Mouse (Mus musculus) limb, embryonic 14.5 days (tissue): ENCODE data around the gene F5. TPM values are rescaled to one million over a fixed set of nuclear protein-coding genes. Genes with fewer than 3 reads are reported as not detected.

Source experiments
- ATAC-seq: fragments of 200-750 bp; cut with Nextera tagmentation; 2 replicates; pipeline ENCODE4 v1.8.0; 2017; ENCODE audit warnings: low read depth, moderate number of reproducible peaks, moderate TSS enrichment; ENCODE audit not compliant: low FRiP score
- DNase-seq: peaks from one replicate; pipeline ENCODE4 v3.0.0-alpha.2; 2015; ENCODE audit warnings: low spot score
- H3K27ac ChIP-seq: fragments of 300-500 bp; sonication (generic); replicated peaks from 2 replicates; pipeline ENCODE4 v1.5.1; 2014; ENCODE audit warnings: low read depth, mild to moderate bottlenecking, low read length, moderate library complexity, mixed read lengths
- H3K27me3 ChIP-seq: fragments of 300-500 bp; sonication (generic); 2 replicates; pipeline ENCODE4 v1.6.1; 2014; ENCODE audit warnings: low read length, mixed read lengths; ENCODE audit not compliant: control insufficient read depth, insufficient read depth
- H3K36me3 ChIP-seq: fragments of 300-500 bp; sonication (generic); 2 replicates; pipeline ENCODE4 v1.6.1; 2014; ENCODE audit warnings: mild to moderate bottlenecking, low read length, moderate library complexity, mixed read lengths; ENCODE audit not compliant: control insufficient read depth, insufficient read depth
- H3K4me1 ChIP-seq: fragments of 300-500 bp; sonication (generic); 2 replicates; pipeline ENCODE4 v1.6.1; 2014; ENCODE audit warnings: antibody characterized with exemption, low read length, mixed read lengths; ENCODE audit not compliant: control insufficient read depth, insufficient read depth
- H3K4me2 ChIP-seq: fragments of 300-500 bp; sonication (generic); replicated peaks from 2 replicates; pipeline ENCODE4 v1.6.1; 2014; ENCODE audit warnings: low read depth, mild to moderate bottlenecking, low read length, moderate library complexity; ENCODE audit not compliant: severe bottlenecking
- H3K4me3 ChIP-seq: fragments of 300-500 bp; sonication (generic); replicated peaks from 2 replicates; pipeline ENCODE4 v1.5.1; 2014; ENCODE audit warnings: low read length
- H3K9ac ChIP-seq: fragments of 300-500 bp; sonication (generic); 2 replicates; pipeline ENCODE4 v1.6.1; 2014; ENCODE audit warnings: mild to moderate bottlenecking, low read depth, low read length, moderate library complexity; ENCODE audit not compliant: severe bottlenecking
- H3K9me3 ChIP-seq: fragments of 300-500 bp; sonication (generic); 2 replicates; pipeline ENCODE4 v1.6.1; 2016; ENCODE audit warnings: low read length; ENCODE audit not compliant: control insufficient read depth
- POLR2A ChIP-seq: fragments of 200-500 bp; IDR thresholded peaks from 2 replicates; pipeline ENCODE4 v1.8.0; 2012; ENCODE audit warnings: inconsistent platforms, mild to moderate bottlenecking, moderate library complexity, borderline replicate concordance; ENCODE audit not compliant: insufficient read depth, insufficient read length; ENCODE audit errors: extremely low read depth
- WGBS: fragments of 180-500 bp; shearing (Covaris S2); extraction: QIAGEN DNeasy Blood & Tissue Kit; methylation state at CpG from one replicate; pipeline ENCODE4 v1.1.7; 2014; 5-methylcytosine and 5-hydroxymethylcytosine counted together
- polyA plus RNA-seq, 2 experiments: library from polyadenylated mRNA; depleted of rRNA in 1 of 2; stranded (reverse) in 1 of 2; unstranded in 1 of 2; fragments of >200 nt; fragmentation: Nextera tagmentation in 1 of 2; extraction: Ambion mirVana in 1 of 2; gene quantifications; 2 replicates each; pipeline versions ENCODE4 v1.2.1 to v1.2.3; 2012 to 2014

F5 gene
- polyA plus RNA-seq, 2 experiments: 0.34 to 0.39 TPM

DNA sequence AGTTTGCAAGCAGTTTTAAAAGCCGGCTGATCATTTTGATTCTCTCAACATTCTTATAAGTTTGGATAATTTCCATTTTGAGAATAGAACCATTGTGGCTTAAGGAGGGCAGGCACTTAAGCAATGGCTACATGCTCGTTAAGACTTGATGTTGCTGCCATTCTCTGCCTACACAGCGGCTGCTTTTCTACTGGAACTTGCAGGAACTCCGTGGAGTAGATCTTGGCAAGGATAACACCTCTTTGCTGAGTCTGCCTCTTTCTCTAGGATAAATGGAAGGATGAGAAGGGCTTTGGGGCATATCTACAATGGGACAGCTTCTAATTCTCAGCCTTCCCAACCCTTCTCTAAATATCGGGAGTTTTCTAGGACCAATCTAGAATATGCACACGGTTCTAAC, 36.0 kb upstream of the F5 start:
- H3K4me1 ChIP-seq: no peaks in the 10 kb centered on the region
- WGBS: 79% methylated on average over 6 of the region's 6 CpGs
- no peaks in the 10 kb centered on the region for H3K36me3 ChIP-seq
- H3K9ac ChIP-seq: no peak overlapping the region
- DNase-seq (no peak), ATAC-seq (no peak)
- no peak overlapping the region for H3K4me3 ChIP-seq
- no peak overlapping the region for H3K27ac ChIP-seq
- no peaks in the 10 kb centered on the region for H3K9me3 ChIP-seq
- TF ChIP-seq POLR2A: no peak
- H3K4me2 ChIP-seq: no peak overlapping the region
- H3K27me3 ChIP-seq: no peaks in the 10 kb centered on the region

DNA sequence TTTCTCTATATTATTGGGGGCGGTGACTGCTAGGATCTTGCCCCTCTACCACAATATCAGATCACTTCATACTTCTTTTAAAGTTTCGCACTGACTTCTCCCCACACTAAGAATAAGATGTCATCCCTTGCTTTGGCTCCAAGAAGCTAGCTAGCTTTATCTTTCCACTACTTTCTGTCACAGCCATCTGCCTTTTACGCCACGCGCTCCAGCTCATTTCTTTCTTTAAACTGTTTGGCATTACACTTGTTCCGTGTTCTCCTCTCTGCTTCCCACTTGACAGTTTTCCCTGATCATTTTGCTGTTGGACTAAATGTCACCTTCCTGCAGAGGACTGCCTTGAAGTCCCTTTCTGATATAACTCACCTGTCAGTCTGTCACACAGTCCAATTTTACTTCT, 33.8 kb upstream of the F5 start:
- Histone ChIP-seq H3K27ac (no peak overlapping the region), H3K4me2 (no peak overlapping the region), H3K4me1 (no peaks in the 10 kb centered on the region), H3K9me3 (no peaks in the 10 kb centered on the region), H3K27me3 (no peaks in the 10 kb centered on the region), H3K4me3 (no peak overlapping the region), H3K36me3 (no peaks in the 10 kb centered on the region), H3K9ac (no peak overlapping the region)
- no peak for DNase-seq
- TF ChIP-seq POLR2A: no peak
- 93% methylated on average over 6 of the region's 6 CpGs for WGBS
- ATAC-seq: no peak

DNA sequence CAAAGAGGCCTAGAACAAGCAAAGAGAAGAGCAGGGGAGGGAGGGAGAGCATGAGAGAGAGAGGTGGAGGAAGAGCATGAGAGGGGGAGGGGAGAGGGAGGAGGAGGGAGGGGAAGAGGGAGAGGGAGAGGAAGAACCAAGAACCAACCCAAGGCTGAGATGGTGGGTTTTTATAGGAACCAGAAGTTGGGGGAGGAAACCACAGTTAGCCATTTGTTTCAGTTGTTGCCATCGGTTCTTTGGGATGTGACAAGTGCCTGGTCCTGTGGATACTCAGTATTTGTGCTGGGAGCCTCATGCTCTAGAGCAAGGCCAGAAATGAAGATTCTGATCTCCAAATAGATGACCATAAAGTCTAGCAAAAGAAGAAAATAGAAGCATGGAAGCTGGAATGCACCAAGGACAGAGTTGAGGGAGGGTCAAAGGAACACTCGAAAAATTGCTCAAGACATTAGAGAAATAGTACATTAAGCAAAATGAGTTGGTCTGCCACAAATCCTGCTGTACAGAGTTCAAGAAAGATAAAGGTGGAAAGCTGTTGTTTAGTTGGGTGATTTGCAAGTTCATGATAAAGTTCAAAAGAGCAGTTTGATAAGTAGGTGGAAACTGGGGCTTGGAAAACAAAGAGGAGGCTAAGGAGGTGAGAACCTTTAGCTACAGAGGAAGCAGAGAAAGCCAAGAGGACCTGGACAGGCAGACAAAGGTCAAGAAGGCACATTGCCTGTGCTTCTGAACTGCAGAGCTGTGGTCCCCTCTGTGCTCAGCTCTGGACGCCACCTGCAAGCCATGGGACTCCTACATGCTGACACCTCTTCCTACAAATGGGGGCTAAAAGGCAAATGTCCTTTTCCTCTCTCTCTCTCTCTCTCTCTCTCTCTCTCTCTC, 31.5 kb upstream of the F5 start:
- H3K9me3 ChIP-seq: no peaks in the 10 kb centered on the region
- no peaks in the 10 kb centered on the region for H3K36me3 ChIP-seq
- no peak overlapping the region for H3K4me3 ChIP-seq
- H3K4me1 ChIP-seq: no peaks in the 10 kb centered on the region
- DNase-seq (no peak), ATAC-seq (no peak)
- no peak overlapping the region for H3K9ac ChIP-seq
- H3K27me3 ChIP-seq: no peaks in the 10 kb centered on the region
- WGBS: 60% methylated on average over 3 of the region's 3 CpGs
- no peak for TF ChIP-seq POLR2A
- no peak overlapping the region for H3K27ac ChIP-seq
- no peak overlapping the region for H3K4me2 ChIP-seq

DNA sequence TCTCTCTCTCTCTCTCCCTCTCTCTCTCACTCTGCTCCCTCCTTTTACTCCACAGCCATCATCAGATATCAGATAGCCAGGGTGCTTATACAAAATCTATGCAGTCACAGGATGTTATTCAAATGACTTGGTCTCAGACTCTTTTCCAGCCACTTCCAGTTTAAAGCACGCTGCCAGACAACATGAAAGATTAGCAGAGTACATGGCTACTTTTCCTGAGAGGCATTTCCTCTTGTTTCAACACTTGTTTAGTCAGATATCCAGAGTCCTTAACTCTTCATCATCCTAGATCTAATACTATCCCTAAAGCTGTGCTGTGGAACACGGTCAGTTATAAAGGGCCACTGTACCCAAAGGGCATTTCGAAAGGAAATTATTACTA, 30.9 kb upstream of the F5 start:
- Histone ChIP-seq H3K4me2 (no peak overlapping the region), H3K9ac (no peak overlapping the region), H3K4me1 (no peaks in the 10 kb centered on the region), H3K9me3 (no peaks in the 10 kb centered on the region), H3K27me3 (no peaks in the 10 kb centered on the region), H3K4me3 (no peak overlapping the region), H3K36me3 (no peaks in the 10 kb centered on the region), H3K27ac (no peak overlapping the region)
- WGBS: 79% methylated on average over 3 of the region's 3 CpGs
- no peak for ATAC-seq
- no peak for TF ChIP-seq POLR2A
- DNase-seq: no peak

DNA sequence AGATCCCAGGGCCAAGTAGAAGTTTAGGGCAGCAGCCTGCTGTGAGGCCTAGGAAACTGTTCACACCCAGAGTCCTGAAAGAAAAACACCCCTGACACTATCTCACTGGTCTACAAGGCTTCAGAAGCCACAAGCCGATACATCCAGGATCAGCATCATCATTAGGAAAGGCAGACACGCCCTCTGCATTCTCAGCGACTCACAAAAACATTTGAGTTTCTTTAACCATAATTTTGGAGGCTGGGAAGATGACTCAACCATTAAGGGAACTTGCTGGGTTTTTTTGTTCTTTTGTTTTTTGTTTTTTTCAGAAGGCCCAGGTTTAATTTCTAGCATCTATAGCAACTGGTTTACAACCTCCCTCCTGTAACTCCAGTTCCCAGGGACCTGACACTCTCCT, 27.8 kb upstream of the F5 start:
- Histone ChIP-seq H3K27ac (no peak overlapping the region), H3K4me3 (no peak overlapping the region), H3K4me2 (no peak overlapping the region), H3K9me3 (no peaks in the 10 kb centered on the region), H3K27me3 (no peaks in the 10 kb centered on the region), H3K9ac (no peak overlapping the region), H3K4me1 (no peaks in the 10 kb centered on the region), H3K36me3 (no peaks in the 10 kb centered on the region)
- no peak for ATAC-seq
- no peak for TF ChIP-seq POLR2A
- WGBS: 28% methylated on average over 3 of the region's 3 CpGs
- DNase-seq: no peak
